Mouse (Mus musculus) urinary bladder, postnatal 25 days (tissue): ENCODE results near the gene Nfam1.

Experiments
- DNase-seq: peaks from one replicate; pipeline ENCODE4 v3.0.0; 2022; ENCODE audit warnings: low spot score

Nfam1 gene

DNA sequence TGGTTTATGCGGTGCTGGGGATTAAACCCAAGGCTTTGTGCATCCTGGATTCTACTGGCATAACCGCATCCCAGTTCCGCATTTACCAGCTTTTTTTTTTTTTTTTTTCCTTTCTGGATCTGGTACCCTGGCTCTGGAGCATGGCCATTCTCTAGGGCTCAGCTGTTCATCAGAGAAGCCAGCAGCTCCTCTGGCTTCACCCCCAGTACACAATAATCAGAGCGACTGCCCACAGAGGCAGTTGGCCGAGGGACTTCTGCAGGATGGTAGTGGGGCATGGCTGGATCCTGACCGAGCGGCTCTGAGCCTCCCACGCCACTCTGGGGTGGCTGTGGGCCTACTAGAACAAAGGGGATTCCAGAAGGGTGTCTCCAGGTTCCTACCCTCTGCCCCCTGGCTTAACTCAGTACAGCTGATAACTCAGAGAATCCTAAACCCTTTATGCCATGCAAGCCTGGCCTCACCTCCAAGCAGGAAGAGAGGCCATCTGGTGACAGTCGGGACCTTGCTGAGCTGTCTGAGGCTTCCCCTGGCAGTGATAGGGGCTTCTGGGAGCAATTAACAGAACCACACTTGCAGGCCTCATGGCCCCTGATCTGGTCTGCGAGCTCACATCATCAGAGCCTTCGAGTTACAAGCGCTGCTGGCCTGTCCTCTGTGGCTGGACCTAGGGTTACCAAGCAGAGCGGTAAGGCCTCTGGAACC is 40.9 kb downstream of the Nfam1 start:
- no peak for DNase-seq

DNA sequence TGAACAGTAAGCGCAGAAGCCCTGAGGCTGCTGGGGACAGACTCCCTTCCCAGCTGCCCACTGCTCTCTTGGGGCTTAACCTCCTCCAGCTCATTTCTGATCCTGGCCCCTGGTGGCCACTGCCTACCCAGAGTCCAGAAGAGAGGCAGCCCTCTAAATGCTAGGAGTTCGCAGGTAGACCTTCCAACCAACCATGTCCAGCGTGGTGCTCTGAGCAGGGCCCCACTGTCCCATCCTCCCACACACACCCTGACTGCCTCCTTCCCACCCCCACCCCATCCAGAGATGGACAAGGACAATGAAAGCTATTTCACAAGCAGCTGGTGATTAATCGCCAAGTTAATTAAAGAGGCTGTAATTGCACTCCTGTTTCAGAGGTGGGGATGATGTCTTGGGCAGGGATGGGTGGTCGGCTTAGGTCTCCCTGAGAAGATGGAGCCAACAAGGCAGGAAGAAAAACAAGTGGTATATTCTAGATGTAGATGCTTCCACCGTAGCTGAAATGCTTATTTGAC is 43.9 kb downstream of the Nfam1 start:
- no peak for DNase-seq

DNA sequence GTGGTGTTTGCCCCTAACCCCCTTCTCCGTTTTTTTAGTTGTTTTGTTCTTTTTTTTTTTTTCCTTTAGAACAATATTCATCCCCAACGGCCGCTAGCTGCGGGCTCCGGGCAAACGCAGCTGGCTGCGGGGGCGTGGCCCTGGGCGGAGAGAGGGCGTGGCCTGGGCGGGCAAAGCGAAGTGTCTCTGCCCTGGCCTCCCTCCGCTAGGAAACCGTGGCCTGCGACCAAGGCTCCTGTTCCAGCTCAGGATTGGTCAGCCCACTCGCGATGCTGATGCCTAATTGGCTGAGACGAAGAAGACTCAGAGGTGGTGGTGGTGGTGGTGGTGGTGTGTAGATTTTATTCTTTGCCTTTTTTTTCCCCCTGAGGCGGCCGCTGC is 45.4 kb downstream of the Nfam1 start, which contains the start of gene Tcf20:
TSS of gene Tcf20 (minus strand) at position 141 of the 381 bp plus-strand sequence.
- DNase-seq = peak; percentile 97

- no peak for DNase-seq
Measured at GRCm38 (mm10) chr15:82987014-82987731, 45.9 kb downstream of the Nfam1 start.

DNA sequence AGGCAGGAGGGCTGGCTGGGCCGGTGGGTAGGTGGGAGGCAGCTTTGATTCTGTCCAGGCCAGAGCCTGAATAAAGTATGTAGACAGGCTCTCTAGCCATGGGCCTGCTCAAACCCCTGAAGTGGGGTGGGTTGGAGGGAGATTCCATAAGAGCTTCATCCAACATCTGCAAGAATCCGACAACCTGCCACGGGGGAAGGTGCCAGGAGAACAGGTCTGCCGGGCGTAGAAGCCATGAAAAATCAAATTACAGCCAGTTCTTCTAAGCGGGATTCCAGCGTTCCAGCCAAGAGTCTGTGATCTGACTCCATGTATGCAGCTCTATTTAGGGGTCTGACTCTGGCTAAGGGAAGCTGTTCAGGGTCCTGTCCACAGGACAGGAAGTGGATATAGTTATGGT is 48.5 kb downstream of the Nfam1 start:
- no peak for DNase-seq

DNA sequence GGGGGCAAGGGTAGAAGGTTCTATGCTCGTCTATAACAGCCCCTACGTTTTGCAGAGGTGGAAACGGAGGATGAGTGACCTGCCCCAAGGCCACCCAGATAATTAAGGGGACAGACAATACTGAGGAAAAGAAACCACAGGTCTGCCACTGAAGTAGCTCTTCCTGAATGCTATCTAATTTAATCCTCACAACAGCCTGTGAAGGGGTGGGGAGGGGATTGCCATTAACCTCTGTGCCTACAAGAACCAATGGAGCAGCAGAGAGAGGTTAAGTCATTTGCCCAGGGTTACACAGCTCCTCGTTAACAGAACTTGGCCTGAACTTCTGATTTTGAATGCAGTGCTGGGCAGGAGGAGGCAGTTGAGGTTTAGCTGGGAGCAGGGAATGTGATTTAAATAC is 49.0 kb downstream of the Nfam1 start:
- no peak for DNase-seq

DNA sequence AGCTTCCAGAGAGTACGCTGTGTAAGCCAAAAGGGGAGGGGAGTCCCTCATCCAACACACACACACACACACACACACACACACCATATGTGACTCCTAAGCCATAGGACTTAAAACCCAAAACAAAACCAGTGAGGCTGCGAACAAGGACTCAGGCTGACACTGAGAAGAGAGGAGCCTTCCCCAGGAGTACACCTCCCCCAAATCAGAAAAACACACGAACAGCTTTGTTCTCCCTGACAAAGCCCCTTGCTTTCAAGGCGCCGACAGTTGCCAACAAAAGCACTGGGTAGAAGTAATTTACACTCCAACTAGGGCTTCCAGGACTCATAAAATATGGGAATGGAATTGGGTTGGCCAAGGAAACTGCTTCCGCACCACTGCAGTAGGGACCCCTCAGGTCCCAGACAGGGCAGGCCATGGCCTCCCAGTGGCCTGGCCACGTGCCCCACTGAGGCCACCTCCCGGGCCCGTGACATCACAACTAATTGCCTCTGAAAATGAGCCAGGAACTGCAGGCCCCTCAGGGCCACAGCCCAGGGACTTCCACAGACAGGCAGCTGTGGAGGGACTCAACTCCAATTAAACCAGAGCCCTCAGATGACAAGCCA is 49.6 kb downstream of the Nfam1 start:
- DNase-seq = no peak

DNA sequence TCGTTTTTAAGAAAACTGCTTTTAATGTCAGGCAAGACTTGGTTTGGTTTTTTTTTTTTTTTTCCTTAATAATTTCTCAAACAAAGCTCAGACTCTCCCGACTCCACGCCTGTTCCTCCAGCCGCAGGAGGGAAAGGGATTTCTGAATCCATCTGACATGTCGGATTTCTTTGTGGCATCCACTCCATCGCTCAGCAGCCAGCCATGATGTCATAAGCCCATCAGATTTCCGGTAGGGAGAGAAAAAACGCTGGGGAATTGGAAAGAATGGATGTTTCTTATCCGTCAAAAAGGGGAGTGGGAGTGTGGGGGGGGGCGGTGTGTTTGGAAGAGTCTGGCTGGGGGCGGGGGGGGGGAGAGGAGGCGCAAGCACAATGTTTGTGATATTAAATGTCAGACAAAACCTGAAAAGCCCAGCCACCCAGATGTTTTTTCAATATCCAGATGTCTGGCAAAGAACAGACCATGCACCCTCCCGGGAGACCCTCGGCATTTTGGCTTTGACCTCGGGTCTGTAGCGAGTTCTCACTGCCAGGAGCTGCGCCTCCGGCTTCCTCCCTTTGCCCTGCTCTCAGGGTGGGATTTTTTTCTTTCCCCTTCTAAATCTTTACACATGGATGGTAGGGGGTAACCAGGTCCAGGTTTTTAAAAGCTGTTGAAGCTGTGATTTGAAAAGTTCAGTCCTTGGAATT is 50.2 kb downstream of the Nfam1 start:
- no peak for DNase-seq

DNA sequence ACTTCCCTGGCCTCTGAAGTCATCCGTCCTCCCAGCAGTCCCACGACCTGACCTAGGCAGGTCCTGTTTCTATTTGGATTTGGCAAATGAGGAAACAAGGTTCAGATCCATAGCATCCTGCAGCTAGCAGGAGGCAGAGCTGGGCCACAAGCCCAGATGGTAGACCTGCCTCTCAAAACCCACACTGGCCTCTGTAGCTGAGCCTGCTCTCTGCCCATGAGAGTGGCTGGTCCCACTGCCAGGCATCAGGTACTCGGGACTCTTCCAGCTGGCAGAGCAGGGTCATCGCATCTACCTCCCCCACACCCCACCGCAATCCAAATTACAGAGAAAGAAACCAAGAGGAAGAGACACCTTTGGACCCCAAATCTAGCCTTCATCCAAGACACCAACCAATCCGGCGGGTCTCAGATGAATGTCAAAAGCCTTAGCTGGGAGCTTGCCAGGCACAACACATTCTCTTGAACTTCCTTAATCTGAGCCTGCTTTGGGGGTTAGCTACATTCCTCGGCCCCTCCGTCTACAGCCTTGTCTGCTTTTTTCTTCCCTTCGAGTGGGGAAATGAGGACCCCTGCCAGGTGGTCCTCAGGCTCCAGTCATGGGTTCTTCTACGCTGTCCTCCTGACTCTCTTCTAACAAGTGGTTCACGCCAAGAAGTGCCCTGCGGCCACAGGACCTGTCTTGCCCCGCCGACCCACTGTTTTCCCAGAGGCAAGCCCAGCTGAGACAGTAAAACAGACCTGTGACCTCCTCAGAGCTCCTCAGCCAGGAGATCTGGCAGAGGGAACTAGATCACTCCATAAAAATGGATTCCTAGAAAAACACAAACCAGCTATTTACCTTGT is 51.2 kb downstream of the Nfam1 start:
- DNase-seq = no peak

GRCm38 (mm10) chr15:82979531-82979930 is 53.6 kb downstream of the Nfam1 start:
- DNase-seq = no peak

GRCm38 (mm10) chr15:82974471-82974870 is 58.6 kb downstream of the Nfam1 start:
- DNase-seq = no peak

- no peak for DNase-seq
Measured at GRCm38 (mm10) chr15:82969206-82969721, 63.8 kb downstream of the Nfam1 start.

DNA sequence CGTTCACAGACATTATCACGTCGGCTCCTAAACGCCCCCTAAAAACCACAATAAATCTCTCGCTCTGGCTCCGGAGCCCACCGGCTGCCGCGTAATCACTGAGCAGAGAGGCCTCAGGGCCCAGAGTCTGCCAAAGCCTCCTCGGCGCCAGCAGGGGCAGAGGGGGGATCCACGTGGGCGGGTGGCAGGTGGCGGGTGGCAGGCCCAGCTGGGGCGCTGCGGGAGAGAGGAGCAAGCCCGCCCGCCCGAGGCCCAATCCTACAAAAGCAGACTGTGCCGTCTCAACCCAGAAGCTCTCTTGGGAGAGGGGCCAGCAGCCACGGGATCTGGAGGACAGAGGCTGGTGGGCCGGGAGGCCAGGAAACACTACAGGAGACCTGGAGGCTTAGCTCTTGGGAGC is 64.7 kb downstream of the Nfam1 start:
- DNase-seq = no peak

DNA sequence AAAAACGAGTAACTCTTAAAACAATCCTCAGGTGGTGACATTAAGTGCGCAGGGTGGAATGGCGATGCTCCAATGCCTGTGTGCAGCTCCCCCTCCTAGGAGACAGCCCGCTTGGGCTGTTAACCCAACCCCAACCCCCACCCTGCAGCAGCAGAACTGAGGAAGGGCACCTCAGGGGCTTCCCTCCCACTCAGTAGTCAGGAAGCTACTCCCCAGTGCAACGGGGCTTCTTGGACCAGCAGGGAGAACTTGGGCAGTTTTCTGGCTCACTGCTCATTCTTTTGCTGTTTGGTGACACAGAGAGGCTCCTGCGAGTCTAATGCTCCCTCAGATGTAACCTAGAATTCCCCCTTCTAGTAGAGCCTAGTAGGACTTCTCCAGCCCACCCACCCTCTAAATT is 65.2 kb downstream of the Nfam1 start:
- no peak for DNase-seq

DNA sequence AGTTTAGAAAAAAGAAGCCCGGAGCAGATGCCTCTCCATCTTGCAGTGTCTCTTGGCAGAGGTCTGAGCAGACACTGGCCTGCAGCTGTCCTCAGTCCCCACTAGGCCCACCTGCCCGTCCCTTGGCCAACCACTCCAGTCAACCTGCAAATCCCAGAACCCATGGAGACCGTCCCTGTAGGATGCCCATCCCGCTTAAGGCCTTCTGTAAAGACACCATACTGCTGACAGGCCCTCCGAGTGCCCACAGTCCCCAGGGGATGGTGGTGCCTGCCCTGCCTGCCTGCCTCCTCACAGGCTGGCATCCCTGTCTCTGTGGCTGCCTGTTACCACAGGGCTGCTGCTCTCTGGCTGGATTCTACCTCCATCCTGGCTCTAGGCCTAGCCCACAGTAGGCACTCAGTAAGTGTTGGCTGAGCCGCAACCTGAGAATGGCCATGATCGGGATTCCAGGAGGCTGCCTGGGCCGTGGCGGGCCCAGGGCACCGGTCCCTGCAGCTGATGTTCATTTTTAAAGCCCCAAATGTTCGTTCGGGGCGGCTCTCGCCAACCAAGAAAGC is 68.8 kb downstream of the Nfam1 start:
- DNase-seq = no peak

GRCm38 (mm10) chr15:82963556-82964156 is 69.5 kb downstream of the Nfam1 start:
- DNase-seq = no peak

DNA sequence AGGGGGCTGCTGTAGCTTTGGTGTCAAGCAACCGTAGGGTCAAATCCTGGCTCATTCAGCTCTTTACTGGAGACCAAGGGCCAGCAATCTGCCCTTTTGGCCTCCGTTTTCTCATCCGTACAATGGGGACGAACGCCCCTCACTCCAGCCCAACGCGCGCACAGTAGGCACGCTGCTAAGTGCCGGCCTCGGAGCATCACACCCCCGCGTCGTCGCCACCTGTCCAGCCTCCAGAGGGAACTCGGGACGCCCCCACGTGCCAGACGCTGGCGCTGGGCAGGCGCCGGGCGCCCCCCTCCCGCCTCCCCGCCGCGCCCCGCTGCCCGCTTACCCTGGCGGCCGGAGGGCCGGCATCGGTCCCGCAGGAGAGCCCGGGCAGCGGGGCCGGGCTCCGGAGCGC is 70.0 kb downstream of the Nfam1 start:
- no peak for DNase-seq

GRCm38 (mm10) chr15:82962536-82962935 is 70.6 kb downstream of the Nfam1 start:
- no peak for DNase-seq

DNA sequence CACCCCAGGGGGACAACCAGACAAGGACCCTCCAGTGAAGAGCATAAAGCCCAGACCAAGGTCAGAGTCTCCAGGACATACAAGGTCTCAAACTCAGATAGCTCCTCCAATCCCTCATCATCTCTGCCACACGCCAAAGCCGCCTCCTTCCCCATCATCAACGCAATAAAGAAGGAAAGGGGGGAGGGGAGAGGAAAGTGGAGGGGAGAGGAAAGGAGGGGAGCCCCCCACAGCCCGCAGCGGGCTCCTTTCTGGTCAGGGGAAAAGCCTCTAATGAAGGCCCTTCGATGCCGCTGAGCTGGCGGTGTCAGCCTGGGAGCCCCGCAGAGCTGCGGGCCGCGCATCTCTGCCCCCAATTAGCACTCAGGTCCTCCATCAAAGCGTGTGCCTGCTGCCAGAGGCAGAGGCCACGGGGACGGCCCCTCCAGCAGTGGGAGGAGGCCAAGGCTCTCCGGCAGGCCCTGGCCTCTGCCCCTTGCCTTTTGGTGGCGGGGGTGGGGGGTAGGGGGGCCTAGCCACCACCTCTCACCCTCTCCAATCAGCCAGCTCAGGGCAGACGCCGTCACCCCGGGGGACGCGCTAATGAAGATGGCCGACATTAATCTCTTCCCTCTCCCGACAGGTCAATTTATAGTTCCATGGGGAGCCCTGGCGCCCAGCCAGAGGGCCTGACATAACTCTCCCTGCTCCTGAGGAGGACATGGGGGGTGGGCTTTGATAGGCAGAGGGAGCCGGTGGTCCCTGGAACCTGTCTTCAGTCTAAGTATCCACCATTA is 72.1 kb downstream of the Nfam1 start:
- DNase-seq = no peak

GRCm38 (mm10) chr15:82959151-82959550 is 74.0 kb downstream of the Nfam1 start:
- DNase-seq = no peak
